Mouse (Mus musculus): ENCODE measurements around the gene A3galt2. TPM values are rescaled to one million over a fixed set of nuclear protein-coding genes. Genes with fewer than 3 reads are reported as not detected.
A peak's percentile ranks its signal among the peaks of the same experiment; 100 is the strongest.

Gene A3galt2
- 0.04 and 0.12 TPM in 2 replicates for polyA plus RNA-seq (2015; fragmentation: Nextera tagmentation; extraction: Ambion mirVana)

DNA sequence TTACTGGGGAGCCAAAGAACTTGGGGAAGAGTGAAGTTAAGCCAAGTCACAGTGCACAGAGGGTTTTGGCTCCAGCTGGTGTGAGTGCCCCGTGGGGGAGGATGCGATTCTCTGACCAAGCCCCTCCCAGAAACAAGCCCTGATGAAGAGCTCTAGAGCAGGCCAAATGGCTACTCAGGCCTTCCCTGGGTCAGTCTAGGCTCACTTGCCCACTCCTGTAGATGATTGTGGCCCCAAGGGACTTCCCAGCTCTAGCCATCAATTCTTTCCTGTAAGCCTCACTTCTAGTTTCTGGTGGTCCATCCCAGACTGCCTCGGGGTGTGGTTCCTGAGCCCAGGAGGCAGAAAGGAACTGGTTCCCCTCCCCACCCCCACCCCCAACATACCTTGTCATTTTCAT, at the start of gene A3galt2:
Gene A3galt2 (plus strand): TSS at position 301 of the 400 bp plus-strand sequence.
- no peak for DNase-seq (ENCODE audit: low spot score)

DNA sequence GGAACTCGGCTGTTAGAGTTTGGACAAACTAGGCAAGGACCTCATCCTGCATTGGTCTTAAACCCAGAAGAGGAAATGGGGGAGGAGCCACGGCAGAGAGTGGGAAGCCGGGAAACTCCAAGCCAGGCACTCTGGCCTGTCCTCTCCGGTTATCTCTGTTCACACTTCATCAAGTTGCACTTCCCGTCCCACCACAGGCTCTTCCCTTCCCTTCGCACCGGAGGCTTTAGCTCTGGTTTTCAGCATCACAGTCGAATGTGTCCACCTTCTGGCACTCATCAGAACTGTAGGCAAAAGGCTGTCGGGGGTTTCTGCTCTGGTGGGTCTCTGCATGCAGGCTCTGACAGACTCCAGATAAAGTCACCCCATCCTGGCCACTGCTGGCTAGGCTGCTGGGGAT, 48.5 kb upstream of the A3galt2 start:
- DNase-seq (ENCODE audit: low spot score) = peak; percentile 42

- no peak for DNase-seq (ENCODE audit: low spot score)
Observed at GRCm38 (mm10) chr4:128707384-128707783, 47.8 kb upstream of the A3galt2 start.

- DNase-seq (ENCODE audit: low spot score) = no peak
Observed at GRCm38 (mm10) chr4:128709061-128709780, 45.9 kb upstream of the A3galt2 start.

- no peak for DNase-seq (ENCODE audit: low spot score)
Observed at GRCm38 (mm10) chr4:128709781-128710166, 45.4 kb upstream of the A3galt2 start.

DNA sequence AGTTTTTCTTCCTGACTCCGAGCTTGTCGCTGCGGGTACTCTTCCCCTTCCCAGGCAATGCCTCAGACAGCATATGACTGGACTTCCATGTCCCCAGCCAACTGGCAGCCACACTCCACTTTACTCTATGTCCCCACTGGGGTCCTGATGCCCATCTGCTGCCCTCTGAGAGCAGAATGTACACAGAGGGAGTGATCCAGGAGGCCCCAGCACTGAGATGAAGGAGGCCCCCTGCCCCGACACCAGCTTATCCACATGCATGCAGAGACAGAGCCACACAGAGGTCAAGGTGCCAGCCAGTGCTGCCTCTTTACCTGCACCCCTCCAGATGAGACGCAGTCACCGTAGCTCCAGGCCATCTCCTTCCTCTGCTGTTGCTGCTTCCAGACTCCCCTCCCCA, 44.9 kb upstream of the A3galt2 start:
- no peak for DNase-seq (ENCODE audit: low spot score)

- DNase-seq (ENCODE audit: low spot score) = no peak
Observed at GRCm38 (mm10) chr4:128710800-128711199, 44.4 kb upstream of the A3galt2 start.

DNA sequence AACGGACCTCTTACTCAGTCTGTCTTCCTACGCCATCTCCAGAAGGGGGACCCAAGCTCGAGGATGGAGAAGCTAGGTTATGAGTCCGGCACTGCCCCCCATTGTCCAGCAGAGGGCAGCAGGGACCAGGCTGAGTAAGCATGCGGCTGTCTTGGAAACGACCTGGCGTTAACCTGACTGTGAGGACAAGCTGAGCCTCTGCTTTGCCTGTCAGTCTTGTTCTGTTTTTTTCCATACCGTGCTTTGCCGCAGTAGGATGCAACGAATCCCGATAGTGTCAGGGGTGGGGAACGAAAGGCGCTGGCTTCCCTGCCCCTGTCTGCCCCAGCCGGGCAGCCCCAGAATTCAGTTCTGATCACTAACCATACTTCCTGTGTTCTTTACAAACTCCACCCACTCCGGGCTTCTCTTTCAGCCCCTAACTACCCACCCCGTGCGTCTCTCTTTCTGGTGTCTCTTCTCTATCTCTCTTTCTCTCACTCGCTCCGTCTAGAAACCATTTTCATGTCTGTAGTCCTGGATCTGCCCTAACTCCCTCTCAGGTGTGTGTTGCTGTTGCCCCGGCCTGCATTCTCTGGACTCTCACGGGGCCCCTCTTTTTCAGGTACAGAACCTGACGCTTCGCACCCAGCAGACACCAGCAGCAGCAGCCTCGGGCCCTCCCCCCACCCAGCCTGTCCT, 43.6 kb upstream of the A3galt2 start:
- peak; percentile 96 for DNase-seq (ENCODE audit: low spot score)

DNA sequence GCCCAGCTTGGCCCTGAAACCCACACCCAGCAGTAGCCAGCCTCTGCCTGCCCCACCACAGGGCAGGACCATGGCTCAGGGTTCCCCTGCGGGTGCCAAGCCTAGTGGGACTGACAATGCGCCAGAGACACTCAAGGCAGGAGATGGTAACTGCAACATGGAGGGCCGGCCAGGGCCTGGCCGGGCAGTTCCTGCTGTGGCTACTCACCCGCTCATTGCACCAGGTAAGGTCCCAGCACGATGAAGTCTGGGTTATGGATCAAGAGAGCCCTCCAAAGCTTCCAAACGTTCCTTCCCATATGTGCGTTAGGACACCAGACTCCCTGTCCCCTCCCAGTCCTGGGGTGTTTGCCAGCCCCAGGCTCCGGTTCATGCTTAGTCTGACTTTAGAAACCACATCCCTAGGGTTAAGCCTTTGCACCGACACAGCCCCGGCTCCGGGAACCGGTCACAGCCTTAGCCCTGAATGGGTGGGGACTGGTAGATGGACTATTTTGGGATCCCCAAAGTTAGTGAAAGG, 43.0 kb upstream of the A3galt2 start:
- no peak for DNase-seq (ENCODE audit: low spot score)

DNA sequence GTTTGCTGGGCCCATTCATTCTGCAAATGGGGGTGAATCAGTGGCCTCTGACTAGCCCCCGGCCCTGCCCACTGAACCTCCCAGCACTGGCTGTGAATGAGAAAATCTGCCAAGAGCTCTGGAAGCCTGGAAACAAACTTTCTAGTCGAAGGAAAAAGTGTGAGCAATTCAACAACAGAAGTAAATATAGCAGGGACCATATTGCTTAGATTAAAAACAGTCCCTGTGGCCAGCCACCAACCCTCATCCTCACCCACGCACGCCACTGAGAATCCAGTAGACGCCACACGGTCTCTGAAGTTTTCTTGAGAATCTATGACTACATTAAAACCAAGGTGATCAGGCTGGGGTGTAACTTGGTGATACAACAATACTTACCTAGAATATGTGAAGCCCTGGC, 42.2 kb upstream of the A3galt2 start:
- no peak for DNase-seq (ENCODE audit: low spot score)

- DNase-seq (ENCODE audit: low spot score) = peak; percentile 53
Observed at GRCm38 (mm10) chr4:128715241-128716204, 39.6 kb upstream of the A3galt2 start.

- no peak for DNase-seq (ENCODE audit: low spot score)
Observed at GRCm38 (mm10) chr4:128716279-128716678, 38.9 kb upstream of the A3galt2 start.

DNA sequence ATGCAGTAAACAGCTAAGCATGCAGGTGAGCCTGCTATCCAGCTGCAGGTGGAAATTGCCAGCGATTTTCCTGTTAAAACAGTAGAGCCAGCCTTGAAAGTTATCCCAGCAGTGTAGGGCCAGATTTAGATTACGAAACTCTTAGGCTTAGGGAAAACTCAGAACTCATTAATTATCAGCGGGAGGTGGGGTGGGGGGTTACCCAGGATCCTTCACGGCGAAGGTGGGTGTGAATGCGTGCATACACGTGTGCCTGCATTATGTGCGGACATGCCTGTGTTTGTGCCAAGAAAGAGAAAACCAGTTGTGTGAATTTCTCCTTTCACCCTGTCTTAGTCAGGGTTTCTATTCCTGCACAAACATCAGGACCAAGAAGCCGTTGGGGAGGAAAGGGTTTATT, 38.4 kb upstream of the A3galt2 start:
- DNase-seq (ENCODE audit: low spot score) = no peak

DNA sequence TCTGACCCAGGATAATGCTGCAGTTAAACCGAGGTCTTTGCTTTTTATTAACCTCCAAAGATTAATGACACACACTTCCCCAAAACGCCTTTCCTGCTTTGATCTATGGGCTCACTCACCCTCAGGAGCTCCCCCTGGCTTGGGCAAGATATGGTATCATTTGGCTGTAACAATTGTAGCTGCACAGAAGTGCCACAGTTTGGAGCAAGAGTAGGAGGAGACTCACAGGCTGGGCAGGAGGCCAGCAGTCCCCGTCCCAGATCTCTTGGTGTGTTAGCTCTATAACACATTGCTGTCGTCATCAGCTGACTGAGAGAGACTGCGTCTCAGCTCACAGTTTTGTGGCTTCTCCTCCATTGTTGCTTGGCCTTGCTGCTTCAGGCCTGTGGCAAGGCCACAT, 35.1 kb upstream of the A3galt2 start:
- DNase-seq (ENCODE audit: low spot score) = no peak

DNA sequence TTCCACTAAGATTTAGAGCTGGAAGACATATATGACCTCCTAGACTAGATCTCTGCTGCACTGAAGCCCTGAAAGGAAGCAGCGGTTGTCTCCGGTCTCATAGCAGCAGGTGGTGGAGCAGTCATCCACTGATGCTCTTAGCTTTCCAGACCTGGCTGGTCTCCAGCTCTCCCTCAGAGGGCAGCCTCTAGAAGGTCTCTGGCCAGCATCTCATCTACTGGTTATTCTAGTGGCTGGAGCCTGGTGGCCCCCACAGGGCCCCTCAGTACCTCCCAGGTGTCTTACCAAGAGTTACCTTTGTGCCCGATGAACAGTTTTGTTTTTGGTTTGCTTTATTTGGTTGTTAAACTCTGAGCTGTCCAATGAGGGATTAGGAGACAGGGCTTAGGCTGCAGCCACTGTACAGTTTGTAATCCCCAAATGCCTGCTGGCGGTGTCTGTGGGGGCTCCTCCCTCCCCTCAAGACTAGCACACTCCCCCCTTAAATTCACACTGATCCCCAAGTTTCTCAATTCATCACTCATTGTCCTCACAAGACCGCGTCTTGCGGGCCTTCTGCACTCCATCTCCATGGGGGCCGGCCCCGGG, 34.0 kb upstream of the A3galt2 start:
- no peak for DNase-seq (ENCODE audit: low spot score)

- no peak for DNase-seq (ENCODE audit: low spot score)
Observed at GRCm38 (mm10) chr4:128721761-128722160, 33.4 kb upstream of the A3galt2 start.

- DNase-seq (ENCODE audit: low spot score) = no peak
Observed at GRCm38 (mm10) chr4:128722932-128723331, 32.2 kb upstream of the A3galt2 start.

DNA sequence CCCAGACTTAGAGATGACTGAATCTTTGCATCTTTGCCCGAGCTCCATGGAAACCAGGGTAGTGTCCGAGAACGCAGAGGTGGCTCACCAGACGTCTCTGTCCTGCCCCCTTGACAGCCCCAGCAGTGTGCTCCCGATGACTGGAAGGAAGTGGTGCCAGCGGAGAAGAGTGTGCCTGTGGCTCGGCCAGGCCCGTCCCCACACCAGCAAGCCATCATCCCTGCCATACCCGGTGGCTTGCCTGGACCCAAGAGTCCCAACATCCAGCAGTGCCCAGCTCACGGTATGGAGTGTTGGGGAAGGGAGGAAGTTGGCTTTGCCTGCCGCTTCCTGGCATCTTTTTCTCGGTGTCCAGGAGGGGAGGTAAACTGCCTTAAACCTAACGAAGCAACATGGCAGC, 31.7 kb upstream of the A3galt2 start:
- DNase-seq (ENCODE audit: low spot score) = no peak

- DNase-seq (ENCODE audit: low spot score) = no peak
Observed at GRCm38 (mm10) chr4:128724059-128724458, 31.1 kb upstream of the A3galt2 start.

DNA sequence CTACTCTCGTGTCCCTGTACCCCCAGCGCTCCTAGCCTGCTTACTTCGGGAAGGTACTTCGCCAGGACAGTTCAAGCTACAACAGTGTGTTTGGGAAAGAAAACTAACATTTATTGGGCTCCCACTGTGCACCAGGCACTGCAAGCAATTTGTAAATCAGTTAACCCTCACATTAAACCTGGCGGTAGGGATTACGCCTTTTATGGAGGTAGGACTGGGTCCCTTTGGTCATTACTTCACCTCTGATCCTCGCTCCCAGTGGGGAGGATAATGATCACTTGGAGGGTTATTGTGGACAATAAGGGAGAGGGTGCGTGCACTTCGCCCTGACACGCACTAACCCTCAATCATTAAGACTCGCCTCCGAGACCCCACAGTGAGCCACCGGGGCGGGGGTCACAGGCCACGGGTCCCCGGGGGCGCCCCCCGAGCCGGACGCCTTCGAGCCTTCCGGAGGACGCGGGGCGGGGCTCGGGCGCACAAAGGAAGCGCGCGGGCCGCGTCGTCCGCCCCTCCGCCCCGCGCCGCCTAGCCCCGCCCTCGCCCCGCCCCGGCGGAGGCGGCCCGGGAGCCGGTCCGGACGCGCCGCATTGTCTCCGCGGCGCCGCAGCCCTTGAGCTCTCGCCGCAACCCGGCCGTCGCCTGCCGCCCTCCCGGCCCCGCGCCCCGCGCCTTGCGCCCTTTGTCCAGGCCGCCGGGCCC, 28.0 kb upstream of the A3galt2 start:
- peak; percentile 88 for DNase-seq (ENCODE audit: low spot score)

Measured in thymus, postnatal 0 days (tissue).